Mouse (Mus musculus): Measurements from ENCODE around the gene Ephb1. TPM values are rescaled to one million over a fixed set of nuclear protein-coding genes. Genes with fewer than 3 reads are reported as not detected.

Gene Ephb1
- polyA plus RNA-seq, 1 experiment from 2014 or later = 9.5 TPM

GRCm38 (mm10) chr9:101875306-101875705 is 479.2 kb downstream of the Ephb1 start:
- H3K9me3 ChIP-seq (replicated peaks) = no peaks in the 10 kb centered on the region
- H3K4me1 ChIP-seq = no peaks in the 10 kb centered on the region
- no peak overlapping the region for H3K27ac ChIP-seq (replicated peaks)
- H3K4me3 ChIP-seq = no peak overlapping the region
- H3K27me3 ChIP-seq (ENCODE audit: low read depth, poor library complexity, severe bottlenecking) = no peaks in the 10 kb centered on the region
- no peak for DNase-seq (ENCODE audit: low spot score)
- 89% methylated on average over 1 of the region's 1 CpGs for WGBS
- no peaks in the 10 kb centered on the region for H3K36me3 ChIP-seq

Small RNA genes lying within 50 kb of the gene (microRNA-seq; reads per million reads assigned to microRNA genes)
- not detected for gene Mir7243

Other genes starting within 250 kb of the Ephb1 start
- gene Ky, start 151.1 kb upstream of the Ephb1 start, polyA plus RNA-seq (2016; fragmentation: Nextera tagmentation; extraction: Ambion mirVana) = 0.19 and 0.20 TPM in 2 replicates

Measured in midbrain, embryonic 10.5 days (tissue).